Mouse (Mus musculus) heart, adult 2 months (tissue): Measurements from ENCODE around the gene Ednrb. TPM values are rescaled to one million over a fixed set of nuclear protein-coding genes. Genes with fewer than 3 reads are reported as not detected.
A peak's percentile ranks its signal among the peaks of the same experiment; 100 is the strongest.

Source experiments
- DNase-seq, 2 experiments: peaks; one replicate each; pipeline ENCODE4 v3.0.0; 2021
- H3K27ac ChIP-seq: fragments of 200-600 bp; 2 replicates; pipeline ENCODE4 v1.8.1; 2022
- H3K27me3 ChIP-seq: fragments of 200-500 bp; 2 replicates; pipeline ENCODE4 v1.6.1; 2012; ENCODE audit warnings: mild to moderate bottlenecking, low read length, inconsistent platforms, mixed read lengths; ENCODE audit not compliant: control insufficient read depth, insufficient read depth
- H3K36me3 ChIP-seq: fragments of 200-500 bp; 2 replicates; pipeline ENCODE4 v1.6.1; 2012; ENCODE audit warnings: low read length, inconsistent platforms; ENCODE audit not compliant: control insufficient read depth, insufficient read depth
- H3K4me1 ChIP-seq: fragments of 200-500 bp; 2 replicates; pipeline ENCODE4 v1.6.1; 2011; ENCODE audit warnings: low read length; ENCODE audit not compliant: control insufficient read depth, insufficient read depth
- H3K4me3 ChIP-seq: fragments of 200-600 bp; 2 replicates; pipeline ENCODE4 v1.8.1; 2022
- H3K79me2 ChIP-seq: fragments of 200-500 bp; replicated peaks from 2 replicates; pipeline ENCODE4 v1.6.1; 2012; ENCODE audit warnings: mild to moderate bottlenecking, inconsistent platforms, low read length, moderate library complexity, mixed read lengths; ENCODE audit not compliant: control insufficient read depth, insufficient read depth
- H3K9ac ChIP-seq: fragments of 200-500 bp; 2 replicates; pipeline ENCODE4 v1.6.1; 2012; ENCODE audit warnings: low read depth, mild to moderate bottlenecking, control low read depth, inconsistent platforms, low read length, mixed read lengths
- CTCF ChIP-seq: fragments of 200-600 bp; IDR thresholded peaks from 2 replicates; pipeline ENCODE4 v1.8.1; 2022; ENCODE audit warnings: antibody characterized with exemption, mild to moderate bottlenecking, moderate library complexity
- EP300 ChIP-seq: fragments of 200-500 bp; IDR thresholded peaks from 2 replicates; pipeline ENCODE4 v1.6.1; 2011; ENCODE audit warnings: low read depth, low read length, control low read depth; ENCODE audit not compliant: insufficient read depth
- POLR2A ChIP-seq: fragments of 200-500 bp; IDR thresholded peaks from 2 replicates; pipeline ENCODE4 v1.6.1; 2011; ENCODE audit warnings: mild to moderate bottlenecking, low read depth, low read length, control low read depth; ENCODE audit not compliant: insufficient read depth
- WGBS: fragments of 180-500 bp; shearing (Covaris S2); methylation state at CpG from one replicate; pipeline ENCODE4 v1.1.7; 2018; 5-methylcytosine and 5-hydroxymethylcytosine counted together
- intact Hi-C: fragments of 180-260 bp; cut with DNase I; formaldehyde crosslinking; loops from one replicate; pipeline ENCODE4 v1.15.1; 2025
- polyA plus RNA-seq: library from polyadenylated mRNA; depleted of rRNA; stranded (reverse); fragments of >200 nt; gene quantifications from 2 replicates; pipeline ENCODE4 v1.2.3, GENCODE M21; 2012
- total RNA-seq, 2 experiments: library from RNA; stranded (reverse); gene quantifications; 2 replicates each; pipeline ENCODE4 v1.2.3; 2021

Ednrb gene
- total and polyA plus RNA-seq, 3 experiments, result 8.0 to 18.6 (median 16.3) TPM

DNA sequence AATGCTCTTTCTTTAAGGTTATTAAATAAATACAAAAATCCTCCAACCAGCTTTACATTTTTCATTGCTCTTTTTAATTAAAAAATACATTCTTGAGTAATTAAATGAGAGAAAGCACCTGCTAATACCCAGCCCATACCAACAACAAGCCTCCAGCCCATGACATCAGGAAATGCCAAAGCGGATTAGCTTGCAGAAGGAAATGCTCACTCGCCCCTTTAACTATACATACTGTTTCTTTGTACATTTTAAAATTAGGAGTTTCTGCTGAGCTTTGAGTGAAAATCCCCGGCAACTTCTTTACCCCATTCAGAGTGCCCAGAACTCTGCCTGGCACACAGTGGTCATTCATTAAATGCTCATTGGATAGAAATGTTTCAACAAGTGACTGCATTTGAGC lies 10.1 kb downstream of the Ednrb start:
- 31% methylated on average over 3 of the region's 3 CpGs for WGBS
- no peaks in the 10 kb centered on the region for H3K79me2 ChIP-seq
- H3K9ac ChIP-seq, result no peak overlapping the region
- H3K4me1 ChIP-seq, result peaks cover 6% of the 10 kb centered on the region
- peaks cover 9% of the 10 kb centered on the region for H3K36me3 ChIP-seq
- no peak for DNase-seq
- peak overlapping the region; percentile 36 for H3K27ac ChIP-seq
- intact Hi-C loops, result no loop called here
- no peaks in the 10 kb centered on the region for H3K27me3 ChIP-seq
- no peak for TF ChIP-seq POLR2A
- H3K4me3 ChIP-seq, result no peak overlapping the region

DNA sequence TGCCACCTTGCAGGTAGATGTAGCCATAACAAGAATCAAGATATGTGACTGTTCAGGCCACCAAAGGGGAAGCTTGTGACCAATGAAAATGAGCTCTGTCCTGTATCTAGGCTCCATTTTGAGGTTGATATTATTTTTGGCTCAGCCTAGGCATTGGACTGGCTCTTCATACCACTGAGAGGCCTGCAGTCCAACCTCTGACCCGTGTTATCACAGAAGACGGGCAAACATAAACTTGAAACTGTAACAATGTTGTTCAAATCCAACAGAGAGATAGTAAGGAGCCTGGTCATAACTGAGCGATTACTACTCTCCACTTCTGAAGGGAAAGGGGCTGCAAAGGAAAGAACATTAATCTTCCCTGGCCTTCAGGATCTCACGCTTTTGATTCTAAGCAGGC lies 11.7 kb downstream of the Ednrb start:
- H3K27me3 ChIP-seq, result no peaks in the 10 kb centered on the region
- H3K9ac ChIP-seq, result no peak overlapping the region
- peaks cover 5% of the 10 kb centered on the region for H3K4me1 ChIP-seq
- DNase-seq, result no peak
- H3K79me2 ChIP-seq, result no peaks in the 10 kb centered on the region
- H3K36me3 ChIP-seq, result peaks cover 9% of the 10 kb centered on the region
- intact Hi-C loops, result no loop called here
- no peak overlapping the region for H3K27ac ChIP-seq
- no peak overlapping the region for H3K4me3 ChIP-seq
- WGBS, result 52% methylated on average over 4 of the region's 4 CpGs
- no peak for TF ChIP-seq EP300
- TF ChIP-seq POLR2A, result no peak
- TF ChIP-seq CTCF, result no peak

DNA sequence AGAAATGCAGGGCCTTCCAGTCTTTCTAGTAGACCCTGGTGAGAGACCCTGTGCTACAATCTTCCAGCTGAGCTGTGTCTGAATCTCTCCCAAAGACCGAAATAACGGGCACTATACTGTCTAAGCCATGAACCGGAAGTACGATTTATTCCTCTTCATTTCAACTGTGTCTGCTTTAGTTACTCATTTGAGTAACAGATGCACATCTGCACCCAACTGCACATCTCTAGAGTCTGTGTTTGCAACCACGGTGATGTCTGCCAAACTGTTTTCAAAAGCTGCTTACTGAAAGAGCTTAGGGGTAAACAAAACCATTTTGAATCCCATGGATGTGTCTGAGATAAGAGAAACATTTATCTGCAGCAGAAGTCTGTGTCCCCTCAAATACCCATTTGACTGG lies 13.2 kb downstream of the Ednrb start:
- Histone ChIP-seq H3K27ac (no peak overlapping the region), H3K4me1 (peaks cover 4% of the 10 kb centered on the region), H3K36me3 (peaks cover 7% of the 10 kb centered on the region), H3K27me3 (no peaks in the 10 kb centered on the region), H3K9ac (no peak overlapping the region), H3K4me3 (no peak overlapping the region), H3K79me2 (no peaks in the 10 kb centered on the region)
- TF ChIP-seq POLR2A, result no peak
- TF ChIP-seq CTCF, result no peak
- TF ChIP-seq EP300, result no peak
- WGBS, result 71% methylated on average over 5 of the region's 5 CpGs
- intact Hi-C loops, result no loop called here
- DNase-seq, result no peak

DNA sequence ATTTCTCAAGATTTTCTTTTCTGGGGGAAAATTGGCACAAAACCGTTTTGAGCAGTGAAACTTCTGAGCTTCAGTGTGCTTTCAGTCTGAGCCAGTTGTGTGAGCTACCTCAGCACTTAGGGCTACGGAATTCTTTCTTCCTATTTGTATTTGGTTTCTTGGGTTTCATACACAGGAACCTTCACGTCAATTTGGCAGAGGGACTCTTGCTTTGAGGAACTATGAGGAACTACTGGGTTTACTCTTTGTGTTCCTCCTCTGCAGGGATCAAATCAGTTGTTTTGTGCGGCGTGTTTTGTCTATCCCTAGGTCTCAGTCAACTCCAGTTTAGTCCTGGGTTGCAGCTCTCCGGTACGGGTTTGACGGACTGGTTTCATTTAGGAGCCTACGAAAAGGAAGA lies 17.9 kb downstream of the Ednrb start:
- Histone ChIP-seq H3K9ac (no peak overlapping the region), H3K4me1 (no peaks in the 10 kb centered on the region; the same call in 1 of the 2 replicates), H3K4me3 (no peak overlapping the region), H3K79me2 (no peaks in the 10 kb centered on the region), H3K36me3 (no peaks in the 10 kb centered on the region), H3K27me3 (no peaks in the 10 kb centered on the region), H3K27ac (no peak overlapping the region)
- intact Hi-C loops, result no loop called here
- WGBS, result 77% methylated on average over 9 of the region's 9 CpGs
- no peak for DNase-seq
- no peak for TF ChIP-seq POLR2A
- no peak for TF ChIP-seq CTCF
- TF ChIP-seq EP300, result no peak

DNA sequence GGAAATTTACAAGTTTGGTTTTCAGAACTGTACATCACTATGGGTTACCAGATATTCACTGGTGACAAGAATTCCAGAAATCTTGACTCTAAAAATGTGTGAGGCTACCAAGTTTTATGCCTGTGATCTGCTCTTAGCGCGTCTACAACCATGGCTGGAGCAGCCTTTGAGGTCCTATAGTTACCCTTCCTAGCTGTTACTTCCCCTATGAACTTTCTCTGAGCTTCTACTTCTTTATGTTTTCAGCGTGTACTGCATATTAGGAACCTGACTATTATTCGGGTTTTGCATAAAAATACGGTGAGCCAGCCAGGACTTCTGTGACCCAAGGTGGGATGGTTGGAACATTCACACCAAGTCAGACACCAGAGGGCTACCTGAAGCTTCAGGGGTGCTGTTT lies 18.3 kb downstream of the Ednrb start:
- 89% methylated on average over 5 of the region's 5 CpGs for WGBS
- no peaks in the 10 kb centered on the region for H3K27me3 ChIP-seq
- H3K9ac ChIP-seq, result no peak overlapping the region
- intact Hi-C loops, result no loop called here
- H3K36me3 ChIP-seq, result no peaks in the 10 kb centered on the region
- no peak overlapping the region for H3K4me3 ChIP-seq
- no peak for DNase-seq
- H3K4me1 ChIP-seq, result no peaks in the 10 kb centered on the region; the same call in 1 of the 2 replicates
- H3K79me2 ChIP-seq, result no peaks in the 10 kb centered on the region
- no peak overlapping the region for H3K27ac ChIP-seq
- TF ChIP-seq EP300 (no peak), CTCF (no peak), POLR2A (no peak)

DNA sequence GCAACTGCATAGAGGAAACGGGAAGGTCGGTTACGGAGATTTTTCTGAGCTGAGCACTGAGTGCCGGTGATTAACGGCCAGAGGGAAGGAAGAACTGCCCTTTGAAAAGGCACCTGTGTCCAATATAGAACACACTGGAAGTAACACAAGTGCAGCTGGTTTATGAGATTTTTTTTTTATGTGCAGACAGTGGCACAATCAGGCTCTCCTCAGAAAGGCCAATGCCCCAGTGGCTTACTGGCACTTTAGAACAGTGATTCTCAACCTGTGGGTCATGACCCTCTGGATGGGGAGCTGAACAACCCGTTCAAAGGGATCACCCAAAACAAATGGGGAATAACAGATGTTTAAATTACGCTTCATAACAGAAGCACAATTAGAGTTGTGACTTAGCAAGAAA lies 20.7 kb downstream of the Ednrb start:
- WGBS, result 61% methylated on average over 7 of the region's 7 CpGs
- TF ChIP-seq CTCF, result no peak
- TF ChIP-seq POLR2A, result no peak
- TF ChIP-seq EP300, result no peak
- Histone ChIP-seq H3K36me3 (no peaks in the 10 kb centered on the region), H3K27ac (no peak overlapping the region), H3K27me3 (no peaks in the 10 kb centered on the region), H3K79me2 (no peaks in the 10 kb centered on the region), H3K4me1 (no peaks in the 10 kb centered on the region; the same call in 1 of the 2 replicates), H3K4me3 (no peak overlapping the region), H3K9ac (no peak overlapping the region)
- no peak for DNase-seq
- intact Hi-C loops, result no loop called here
